Mouse (Mus musculus) heart, postnatal 25 days (tissue): ENCODE results near the gene Fggy. TPM values are rescaled to one million over a fixed set of nuclear protein-coding genes. Genes with fewer than 3 reads are reported as not detected.

Experiments
- DNase-seq: peaks from one replicate; pipeline ENCODE4 v3.0.0; 2022; ENCODE audit warnings: low spot score
- intact Hi-C: fragments of 180-260 bp; cut with DNase I; formaldehyde crosslinking; loops from one replicate; pipeline ENCODE4 v1.15.1; 2025
- total RNA-seq, 2 experiments: library from RNA; stranded (reverse); gene quantifications; 2 replicates each; pipeline ENCODE4 v1.2.3; 2021

Fggy gene
- total RNA-seq, 2 experiments from 2014 or later, result 4.6 to 7.8 TPM

GRCm38 (mm10) chr4:95652044-95652443, 94.7 kb downstream of the Fggy start:
- DNase-seq, result no peak
- intact Hi-C loops, result no loop called here

GRCm38 (mm10) chr4:95653296-95653912, 96.1 kb downstream of the Fggy start:
- no peak for DNase-seq
- intact Hi-C loops, result no loop called here

- no peak for DNase-seq
- intact Hi-C loops, result no loop called here
These were observed 96.6 kb downstream of the Fggy start for GRCm38 (mm10) chr4:95653913-95654301.

- intact Hi-C loops, result no loop called here
These were observed 101.7 kb downstream of the Fggy start for GRCm38 (mm10) chr4:95659024-95659423.

GRCm38 (mm10) chr4:95663596-95663995, 106.3 kb downstream of the Fggy start:
- DNase-seq, result no peak
- intact Hi-C loops, result no loop called here

More at GRCm38 (mm10) chr4:95659024-95659423, 101.7 kb downstream of the Fggy start:
- no peak for DNase-seq

GRCm38 (mm10) chr4:95664327-95664726, 107.0 kb downstream of the Fggy start:
- DNase-seq, result no peak
- intact Hi-C loops, result no loop called here

- DNase-seq, result no peak
- intact Hi-C loops, result no loop called here
These were observed 109.1 kb downstream of the Fggy start for GRCm38 (mm10) chr4:95666284-95666889.

GRCm38 (mm10) chr4:95666896-95667295, 109.6 kb downstream of the Fggy start:
- intact Hi-C loops, result no loop called here
- no peak for DNase-seq

- intact Hi-C loops, result no loop called here
- DNase-seq, result no peak
These were observed 110.3 kb downstream of the Fggy start for GRCm38 (mm10) chr4:95667595-95667994.

GRCm38 (mm10) chr4:95668543-95668942, 111.2 kb downstream of the Fggy start:
- intact Hi-C loops, result no loop called here
- no peak for DNase-seq

GRCm38 (mm10) chr4:95669336-95669735, 112.0 kb downstream of the Fggy start:
- DNase-seq, result no peak
- intact Hi-C loops, result no loop called here

GRCm38 (mm10) chr4:95670559-95670958, 113.3 kb downstream of the Fggy start:
- intact Hi-C loops, result no loop called here
- no peak for DNase-seq

GRCm38 (mm10) chr4:95672039-95672438, 114.7 kb downstream of the Fggy start:
- intact Hi-C loops, result no loop called here
- no peak for DNase-seq

- intact Hi-C loops, result no loop called here
- DNase-seq, result no peak
These were observed 119.1 kb downstream of the Fggy start for GRCm38 (mm10) chr4:95676390-95676789.

GRCm38 (mm10) chr4:95680756-95681449, 123.6 kb downstream of the Fggy start:
- DNase-seq, result no peak
- intact Hi-C loops, result no loop called here

- no peak for DNase-seq
- intact Hi-C loops, result no loop called here
These were observed 127.3 kb downstream of the Fggy start for GRCm38 (mm10) chr4:95684522-95685080.

GRCm38 (mm10) chr4:95686775-95687174, 129.5 kb downstream of the Fggy start:
- no peak for DNase-seq
- intact Hi-C loops, result no loop called here

- intact Hi-C loops, result no loop called here
- no peak for DNase-seq
These were observed 130.0 kb downstream of the Fggy start for GRCm38 (mm10) chr4:95687350-95687749.

GRCm38 (mm10) chr4:95688159-95688558, 130.9 kb downstream of the Fggy start:
- intact Hi-C loops, result no loop called here

GRCm38 (mm10) chr4:95700366-95700765, 143.1 kb downstream of the Fggy start:
- DNase-seq, result no peak
- intact Hi-C loops, result no loop called here

More at GRCm38 (mm10) chr4:95688159-95688558, 130.9 kb downstream of the Fggy start:
- DNase-seq, result no peak
